Mouse (Mus musculus) lung, postnatal 4 days (tissue): ENCODE results near the gene Vwc2.

ENCODE experiments used
- DNase-seq, 2 experiments: peaks; one replicate each; pipeline ENCODE4 v3.0.0; 2021

Vwc2 gene

DNA sequence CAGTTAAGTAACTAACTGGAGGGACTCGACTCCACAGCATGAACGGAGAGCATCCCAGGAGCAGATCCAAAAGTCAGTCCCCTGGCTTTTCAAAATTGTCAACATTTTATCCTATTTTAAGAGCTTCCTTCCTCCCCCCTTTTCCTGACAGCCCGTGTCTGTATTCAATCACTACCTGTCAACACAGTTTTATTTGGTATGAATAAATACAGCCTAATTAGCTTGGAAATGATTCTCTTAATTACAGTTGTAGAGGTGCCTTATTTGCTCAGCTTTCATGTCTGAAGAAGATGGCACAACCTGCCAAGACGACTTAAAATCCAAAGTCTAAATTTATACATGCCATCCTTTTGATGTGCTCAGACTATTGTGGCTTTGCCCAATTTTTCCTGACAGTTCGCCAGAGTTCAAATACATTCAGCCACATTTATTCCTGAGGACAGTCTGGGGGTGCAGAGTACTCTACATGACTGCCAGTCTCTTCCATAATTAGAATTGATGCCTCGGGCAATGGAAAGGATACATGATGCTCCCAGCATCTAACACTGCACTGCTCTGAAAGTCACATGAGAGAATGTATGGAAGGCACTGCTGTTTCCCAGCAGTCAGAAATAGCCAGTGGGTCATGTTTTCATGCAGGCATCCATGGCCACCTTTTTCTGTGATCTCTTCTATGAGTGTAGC lies 128.8 kb downstream of the Vwc2 start:
- no peak for DNase-seq

DNA sequence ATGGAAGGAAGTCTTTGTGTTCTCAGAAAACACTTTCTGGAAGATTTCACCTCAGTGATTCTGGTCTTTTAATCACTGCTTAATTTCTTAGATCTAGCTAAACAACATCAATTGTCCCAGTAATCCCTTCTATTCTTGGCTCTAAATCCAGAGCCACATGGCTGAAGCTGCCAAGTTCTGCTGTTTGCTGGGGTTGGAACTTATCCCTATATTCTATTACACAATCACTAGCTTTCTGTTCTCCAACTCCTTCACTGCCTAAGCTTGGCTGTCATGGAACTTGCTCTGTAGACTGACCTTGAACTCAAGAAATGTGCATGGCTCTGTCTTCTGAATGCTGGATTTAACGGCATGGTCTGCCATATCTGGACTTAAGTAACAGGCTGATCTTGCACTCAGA lies 143.3 kb downstream of the Vwc2 start:
- no peak for DNase-seq

DNA sequence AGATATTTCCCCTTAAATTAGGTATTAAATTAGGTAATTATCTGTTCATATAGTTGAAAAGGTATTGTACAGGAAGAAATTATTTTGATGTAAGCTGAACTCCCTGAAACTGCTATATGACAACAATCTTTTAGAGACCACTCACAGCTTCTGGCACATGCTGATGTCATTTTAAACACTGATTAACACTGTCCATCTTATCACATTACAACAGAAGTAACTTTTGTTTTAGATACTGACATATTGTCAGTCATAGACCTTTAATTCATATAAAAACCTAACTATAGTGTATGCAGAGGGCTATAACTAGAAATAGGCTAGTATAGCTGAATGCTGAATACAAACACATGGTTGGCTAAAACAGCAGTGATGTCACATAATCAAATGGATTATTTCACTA lies 166.1 kb downstream of the Vwc2 start:
- no peak for DNase-seq

DNA sequence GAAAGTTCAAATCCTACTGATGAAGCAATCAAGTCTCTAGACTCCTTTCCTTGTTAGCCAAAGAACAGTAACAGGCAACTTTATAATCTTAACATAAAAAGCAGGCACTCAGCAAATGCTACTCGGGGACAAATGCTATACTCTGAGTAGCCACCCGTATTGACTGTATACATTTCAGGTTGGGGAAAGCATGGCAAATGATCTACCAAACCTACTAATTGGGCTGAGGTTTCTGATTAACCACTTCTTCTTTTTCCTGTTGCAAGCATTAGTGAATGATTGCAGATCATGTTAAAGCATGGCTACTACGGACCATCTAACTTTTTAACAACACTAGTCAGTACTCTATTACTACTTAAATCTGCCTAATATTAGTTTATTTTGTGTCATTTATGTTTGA lies 169.5 kb downstream of the Vwc2 start:
- DNase-seq: no peak
